Mouse (Mus musculus): ENCODE data around the gene Cxcl10. TPM values are rescaled to one million over a fixed set of nuclear protein-coding genes. Genes with fewer than 3 reads are reported as not detected.

The Cxcl10 gene
- polyA plus RNA-seq, 1 experiment from 2014 or later = 0.74 TPM

DNA sequence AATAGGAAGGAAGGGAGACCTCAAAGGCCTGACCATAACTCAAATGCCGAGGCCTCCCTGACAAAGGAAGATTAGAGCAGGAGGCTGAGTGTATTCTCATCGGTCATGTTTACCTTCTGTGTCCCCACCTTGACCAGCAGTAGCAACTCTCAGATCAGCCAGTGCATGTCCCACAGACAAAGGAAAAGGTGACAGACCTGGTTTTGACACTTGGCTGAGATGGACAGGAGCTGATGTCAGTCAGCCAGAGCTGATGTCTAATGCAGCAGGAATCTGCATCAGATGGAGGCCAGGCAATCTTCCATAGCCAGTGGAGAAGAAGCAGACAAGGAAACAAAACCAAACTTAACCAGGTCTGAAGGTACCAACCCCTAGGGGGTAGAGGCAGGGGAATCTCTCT, 23.9 kb upstream of the Cxcl10 start:
- no peak overlapping the region for H3K4me3 ChIP-seq (ENCODE audit: low read depth, low read length)
- 9% methylated on average over 2 of the region's 2 CpGs for WGBS
- TF ChIP-seq CTCF (IDR thresholded peaks at IDR 0.05; ENCODE audit: low read depth) (no peak), EP300 (optimal IDR thresholded peaks at IDR 0.05) (no peak)
- DNase-seq (ENCODE audit: low spot score) = no peak
- ATAC-seq (ENCODE audit: low FRiP score, low TSS enrichment) = no peak
- no peaks in the 10 kb centered on the region for H3K36me3 ChIP-seq (ENCODE audit: control insufficient read depth, insufficient read depth, low read length)
- H3K27me3 ChIP-seq (ENCODE audit: control insufficient read depth, insufficient read depth, low read length) = no peaks in the 10 kb centered on the region
- no peak overlapping the region for H3K27ac ChIP-seq (replicated peaks)
- H3K4me1 ChIP-seq (replicated peaks; ENCODE audit: control insufficient read depth, insufficient read depth) = no peaks in the 10 kb centered on the region; the same call in 1 of the 2 replicates
- H3K4me2 ChIP-seq (replicated peaks; ENCODE audit: low read depth) = no peak overlapping the region
- H3K9ac ChIP-seq (ENCODE audit: low read length) = no peak overlapping the region
- no peaks in the 10 kb centered on the region for H3K9me3 ChIP-seq (ENCODE audit: control insufficient read depth, low read length)

DNA sequence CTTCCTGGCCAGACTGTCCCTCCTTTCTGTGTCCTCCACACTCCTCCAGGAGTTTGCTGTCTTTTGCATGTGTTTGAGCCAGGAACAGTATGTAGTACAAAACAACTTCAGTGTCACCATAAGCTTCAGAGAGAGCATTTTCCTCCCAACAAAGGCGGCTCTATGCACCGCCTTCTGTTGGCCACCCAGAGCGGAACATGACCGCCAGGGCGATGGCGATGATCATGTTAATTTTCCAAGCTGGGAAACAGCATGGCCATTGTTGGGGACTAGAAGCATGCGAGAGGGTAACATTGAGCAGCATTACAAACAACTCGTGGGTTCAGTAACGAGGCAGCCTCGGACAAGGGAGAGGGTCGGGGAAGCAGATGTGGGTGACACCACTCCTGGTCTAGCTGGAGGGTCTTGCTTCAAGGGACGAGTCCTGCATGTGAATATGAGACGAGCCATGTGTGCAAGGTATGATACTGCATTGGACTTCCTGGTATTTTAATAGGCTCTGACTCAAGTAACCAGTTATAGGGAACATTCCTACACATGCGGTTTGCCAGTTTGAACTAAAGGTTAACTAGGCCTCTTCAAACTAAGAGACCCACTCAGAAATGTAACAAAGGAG, 22.8 kb upstream of the Cxcl10 start:
- H3K4me2 ChIP-seq (replicated peaks; ENCODE audit: low read depth) = no peak overlapping the region
- H3K27me3 ChIP-seq (ENCODE audit: control insufficient read depth, insufficient read depth, low read length) = no peaks in the 10 kb centered on the region
- H3K9ac ChIP-seq (ENCODE audit: low read length) = no peak overlapping the region
- no peaks in the 10 kb centered on the region for H3K36me3 ChIP-seq (ENCODE audit: control insufficient read depth, insufficient read depth, low read length)
- no peaks in the 10 kb centered on the region for H3K9me3 ChIP-seq (ENCODE audit: control insufficient read depth, low read length)
- H3K4me3 ChIP-seq (ENCODE audit: low read depth, low read length) = no peak overlapping the region
- no peak overlapping the region; the same call in 1 of the 2 replicates for H3K27ac ChIP-seq (replicated peaks)
- ATAC-seq (ENCODE audit: low FRiP score, low TSS enrichment) (no peak), DNase-seq (ENCODE audit: low spot score) (no peak)
- 85% methylated on average over 14 of the region's 14 CpGs for WGBS
- H3K4me1 ChIP-seq (replicated peaks; ENCODE audit: control insufficient read depth, insufficient read depth) = no peaks in the 10 kb centered on the region
- no peak for TF ChIP-seq EP300 (optimal IDR thresholded peaks at IDR 0.05)
- no peak for TF ChIP-seq CTCF (IDR thresholded peaks at IDR 0.05; ENCODE audit: low read depth)

DNA sequence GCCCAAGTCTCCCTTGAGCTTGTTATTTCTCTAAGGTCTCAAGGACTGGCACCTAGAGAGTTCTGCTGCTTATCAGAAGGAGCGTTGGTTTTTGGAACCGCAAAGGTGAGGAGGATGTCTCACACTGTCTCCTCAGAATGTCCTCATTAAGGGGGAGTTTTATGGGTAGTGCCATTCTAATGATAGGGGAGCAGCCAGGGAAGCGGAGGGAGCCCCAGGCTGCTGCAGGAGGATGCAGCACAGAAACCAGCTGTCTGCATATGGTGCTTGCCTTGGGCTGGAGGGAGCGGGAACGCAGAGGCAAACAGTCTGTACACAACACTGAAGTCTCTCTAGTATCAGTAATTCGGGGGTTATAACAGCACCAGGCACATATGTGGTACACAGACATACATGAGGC, 22.2 kb upstream of the Cxcl10 start:
- no peak overlapping the region for H3K4me2 ChIP-seq (replicated peaks; ENCODE audit: low read depth)
- no peaks in the 10 kb centered on the region for H3K9me3 ChIP-seq (ENCODE audit: control insufficient read depth, low read length)
- H3K9ac ChIP-seq (ENCODE audit: low read length) = no peak overlapping the region
- DNase-seq (ENCODE audit: low spot score) (no peak), ATAC-seq (ENCODE audit: low FRiP score, low TSS enrichment) (no peak)
- no peak overlapping the region for H3K4me3 ChIP-seq (ENCODE audit: low read depth, low read length)
- no peaks in the 10 kb centered on the region for H3K4me1 ChIP-seq (replicated peaks; ENCODE audit: control insufficient read depth, insufficient read depth)
- no peak overlapping the region; the same call in 1 of the 2 replicates for H3K27ac ChIP-seq (replicated peaks)
- H3K36me3 ChIP-seq (ENCODE audit: control insufficient read depth, insufficient read depth, low read length) = no peaks in the 10 kb centered on the region
- no peak for TF ChIP-seq CTCF (IDR thresholded peaks at IDR 0.05; ENCODE audit: low read depth)
- WGBS = 72% methylated on average over 6 of the region's 6 CpGs
- H3K27me3 ChIP-seq (ENCODE audit: control insufficient read depth, insufficient read depth, low read length) = no peaks in the 10 kb centered on the region

DNA sequence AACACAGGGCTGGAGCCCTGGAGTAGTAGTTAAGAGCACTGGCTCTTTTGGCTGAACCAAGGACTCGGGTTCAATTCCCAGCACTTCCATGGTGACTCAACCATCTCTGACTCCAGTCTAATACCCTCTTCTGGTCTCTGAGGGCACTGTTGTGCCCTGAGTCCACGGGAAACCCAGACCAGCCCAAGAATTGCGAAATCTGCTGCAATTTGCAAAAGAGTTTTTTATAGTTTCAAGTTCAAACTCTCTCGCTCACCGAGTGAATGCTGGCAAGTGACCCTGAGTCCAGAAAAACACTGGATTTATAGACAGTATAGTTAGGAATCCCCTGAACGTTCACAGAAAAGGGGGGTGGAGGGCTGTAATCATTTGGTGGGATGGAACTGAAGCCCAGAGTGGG, 21.7 kb upstream of the Cxcl10 start:
- DNase-seq (ENCODE audit: low spot score) (no peak), ATAC-seq (ENCODE audit: low FRiP score, low TSS enrichment) (no peak)
- H3K9ac ChIP-seq (ENCODE audit: low read length) = no peak overlapping the region
- no peak overlapping the region for H3K27ac ChIP-seq (replicated peaks)
- H3K27me3 ChIP-seq (ENCODE audit: control insufficient read depth, insufficient read depth, low read length) = no peaks in the 10 kb centered on the region
- H3K9me3 ChIP-seq (ENCODE audit: control insufficient read depth, low read length) = no peaks in the 10 kb centered on the region
- H3K4me1 ChIP-seq (replicated peaks; ENCODE audit: control insufficient read depth, insufficient read depth) = no peaks in the 10 kb centered on the region
- H3K36me3 ChIP-seq (ENCODE audit: control insufficient read depth, insufficient read depth, low read length) = no peaks in the 10 kb centered on the region
- 58% methylated on average over 6 of the region's 6 CpGs for WGBS
- H3K4me2 ChIP-seq (replicated peaks; ENCODE audit: low read depth) = no peak overlapping the region
- H3K4me3 ChIP-seq (ENCODE audit: low read depth, low read length) = no peak overlapping the region
- TF ChIP-seq EP300 (optimal IDR thresholded peaks at IDR 0.05) (no peak), CTCF (IDR thresholded peaks at IDR 0.05; ENCODE audit: low read depth) (no peak)

DNA sequence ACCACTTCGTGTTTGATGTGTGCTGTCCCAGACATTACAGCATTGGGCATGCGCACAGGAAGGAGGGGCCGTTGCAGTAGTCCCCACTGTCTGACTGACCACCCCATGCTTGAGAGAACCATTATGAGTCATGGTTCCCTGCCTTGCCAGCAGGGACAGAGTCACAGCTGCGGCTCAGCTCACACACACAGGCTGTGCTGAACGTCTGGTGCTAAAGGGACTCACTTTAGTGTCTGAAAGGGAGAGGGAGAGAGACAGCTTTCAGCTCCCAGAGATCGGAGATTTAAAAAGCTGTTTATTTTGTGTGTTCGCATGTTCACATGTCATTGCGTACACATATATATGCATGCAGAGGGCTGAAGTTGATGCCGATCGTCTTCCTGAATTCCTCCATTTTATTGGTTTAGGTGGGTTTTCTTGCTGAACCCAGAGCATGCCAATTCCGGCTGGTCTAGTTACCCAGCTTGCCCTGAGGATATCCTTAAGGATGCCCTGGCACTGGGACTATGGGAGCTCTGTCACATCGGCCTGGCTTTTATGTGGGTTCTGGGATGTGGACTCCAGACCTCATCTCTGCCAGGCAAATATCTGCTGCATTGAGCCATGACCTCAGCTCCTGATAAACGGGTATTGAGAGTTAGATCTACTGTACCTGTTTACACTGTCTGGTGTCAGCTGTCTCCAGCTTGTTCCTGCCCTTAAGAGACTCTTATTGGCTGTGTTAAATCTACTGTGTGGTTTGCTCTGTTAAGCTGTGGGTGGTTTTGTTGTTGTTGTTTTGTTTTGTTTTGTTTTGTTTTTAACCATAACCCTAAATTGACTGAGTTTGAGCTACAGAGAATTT, 20.7 kb upstream of the Cxcl10 start:
- Histone ChIP-seq H3K9ac (ENCODE audit: low read length) (no peak overlapping the region), H3K4me2 (replicated peaks; ENCODE audit: low read depth) (no peak overlapping the region; the same call in 1 of the 2 replicates), H3K36me3 (ENCODE audit: control insufficient read depth, insufficient read depth, low read length) (no peaks in the 10 kb centered on the region), H3K4me3 (ENCODE audit: low read depth, low read length) (no peak overlapping the region), H3K9me3 (ENCODE audit: control insufficient read depth, low read length) (no peaks in the 10 kb centered on the region), H3K27me3 (ENCODE audit: control insufficient read depth, insufficient read depth, low read length) (no peaks in the 10 kb centered on the region), H3K27ac (replicated peaks) (no peak overlapping the region), H3K4me1 (replicated peaks; ENCODE audit: control insufficient read depth, insufficient read depth) (no peaks in the 10 kb centered on the region)
- TF ChIP-seq EP300 (optimal IDR thresholded peaks at IDR 0.05) (no peak), CTCF (IDR thresholded peaks at IDR 0.05; ENCODE audit: low read depth) (peak; percentile 32; the same call in 1 of the 2 replicates)
- 58% methylated on average over 13 of the region's 13 CpGs for WGBS
- ATAC-seq (ENCODE audit: low FRiP score, low TSS enrichment) (peak; percentile 86), DNase-seq (ENCODE audit: low spot score) (no peak)

DNA sequence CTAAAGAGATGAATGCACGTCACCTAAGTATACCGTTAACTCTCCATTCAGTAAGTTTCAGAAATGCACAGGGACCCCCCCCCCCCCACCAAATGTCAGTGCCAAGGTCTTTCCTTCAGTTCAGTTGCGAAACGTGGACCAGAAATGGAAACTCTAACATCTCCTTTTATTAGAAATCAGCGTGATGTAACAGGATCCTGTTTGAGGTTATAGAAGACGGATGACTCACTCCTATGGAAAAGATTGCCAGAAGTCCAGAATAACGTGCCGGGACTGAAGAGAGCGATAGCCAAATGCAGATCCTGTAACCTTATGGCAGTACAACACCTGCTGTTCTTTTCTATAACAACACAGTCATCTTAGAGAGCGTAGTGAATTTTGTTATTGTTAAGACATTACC, 19.7 kb upstream of the Cxcl10 start:
- no peak overlapping the region for H3K4me2 ChIP-seq (replicated peaks; ENCODE audit: low read depth)
- DNase-seq (ENCODE audit: low spot score) (no peak), ATAC-seq (ENCODE audit: low FRiP score, low TSS enrichment) (no peak)
- H3K4me1 ChIP-seq (replicated peaks; ENCODE audit: control insufficient read depth, insufficient read depth) = no peaks in the 10 kb centered on the region
- no peaks in the 10 kb centered on the region for H3K9me3 ChIP-seq (ENCODE audit: control insufficient read depth, low read length)
- no peak overlapping the region for H3K9ac ChIP-seq (ENCODE audit: low read length)
- 34% methylated on average over 10 of the region's 10 CpGs for WGBS
- H3K27ac ChIP-seq (replicated peaks) = no peak overlapping the region; the same call in 1 of the 2 replicates
- no peak overlapping the region for H3K4me3 ChIP-seq (ENCODE audit: low read depth, low read length)
- H3K36me3 ChIP-seq (ENCODE audit: control insufficient read depth, insufficient read depth, low read length) = no peaks in the 10 kb centered on the region
- H3K27me3 ChIP-seq (ENCODE audit: control insufficient read depth, insufficient read depth, low read length) = no peaks in the 10 kb centered on the region
- no peak for TF ChIP-seq EP300 (optimal IDR thresholded peaks at IDR 0.05)
- no peak for TF ChIP-seq CTCF (IDR thresholded peaks at IDR 0.05; ENCODE audit: low read depth)

Measured in stomach, postnatal 0 days (tissue).